Mouse (Mus musculus): ENCODE results near the gene Nodal.

- no peak for TF ChIP-seq CTCF (IDR thresholded peaks at IDR 0.05; ENCODE audit: extremely low read depth, insufficient read depth, insufficient read length, insufficient replicate concordance)
- TF ChIP-seq POLR2A (IDR thresholded peaks at IDR 0.05; ENCODE audit: low read depth, low read length) = no peak
Measured at GRCm38 (mm10) chr10:61445016-61445415, 27.2 kb downstream of the Nodal start.
